Mouse (Mus musculus) stomach, adult 2 months (tissue): ENCODE measurements around the gene Zim1. TPM values are rescaled to one million over a fixed set of nuclear protein-coding genes. Genes with fewer than 3 reads are reported as not detected.

Experiments
- polyA plus RNA-seq: library from polyadenylated mRNA; depleted of rRNA; stranded (reverse); fragments of >200 nt; gene quantifications from 2 replicates; pipeline ENCODE4 v1.2.3, GENCODE M21; 2012; rRNA removed

The Zim1 gene
- polyA plus RNA-seq: 0.02 TPM in 1 of 2 replicates, not detected in the other

GRCm38 (mm10) chr7:6696241-6697045, at the start of gene Zim1:
Gene Zim1, minus strand, starts transcription at chr7:6696450.

DNA sequence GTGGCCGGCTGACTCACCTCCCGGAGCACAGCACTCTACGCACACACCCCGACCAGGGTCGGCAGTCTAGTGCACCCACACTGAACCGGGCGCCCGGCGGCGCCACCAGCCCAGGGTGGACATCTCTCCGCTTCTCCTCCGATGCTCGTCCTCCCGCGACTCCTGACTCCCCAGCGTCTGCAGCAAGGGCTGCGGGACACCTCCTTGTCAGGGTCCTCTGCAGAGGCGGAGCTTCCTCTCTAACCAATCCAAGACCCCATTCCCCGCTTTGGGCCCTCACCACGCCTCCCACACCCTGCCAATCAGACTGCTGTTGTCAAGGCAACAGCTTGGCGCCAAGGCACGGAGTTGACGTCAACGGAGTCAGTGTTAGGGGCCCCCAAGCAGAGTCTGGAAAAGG, 34.0 kb upstream of the Zim1 start, which contains the start of the genes Peg3 and Usp29:
Gene Peg3 (minus strand): TSS at position 191 of the 400 bp plus-strand sequence.
Gene Usp29 (plus strand): TSS at position 338 of the 400 bp plus-strand sequence.

Other genes starting within 250 kb of the Zim1 start
- not detected in 2 replicates for gene Olfr1336, start 240.3 kb downstream of the Zim1 start, polyA plus RNA-seq
- not detected in 2 replicates for gene Olfr1346, start 229.3 kb downstream of the Zim1 start, polyA plus RNA-seq
- gene Olfr5, start 209.5 kb downstream of the Zim1 start, polyA plus RNA-seq: not detected in 2 replicates
- gene Olfr1347, start 196.7 kb downstream of the Zim1 start, polyA plus RNA-seq: not detected in 2 replicates
- gene Olfr1348, start 187.7 kb downstream of the Zim1 start, polyA plus RNA-seq: not detected in 2 replicates
- gene Olfr1349, start 173.5 kb downstream of the Zim1 start, polyA plus RNA-seq: not detected in 2 replicates
- gene Olfr1350, start 131.6 kb downstream of the Zim1 start, polyA plus RNA-seq: not detected in 2 replicates
- 0.29 and 1.3 TPM in 2 replicates for gene Peg3, start 34.0 kb upstream of the Zim1 start, polyA plus RNA-seq
- 0.10 TPM in 2 replicates for gene Usp29, start 34.1 kb upstream of the Zim1 start, polyA plus RNA-seq